Mouse (Mus musculus) lung, postnatal 0 days (tissue): ENCODE measurements around the gene Tmem125. TPM values are rescaled to one million over a fixed set of nuclear protein-coding genes. Genes with fewer than 3 reads are reported as not detected.

Experiments
- ATAC-seq: fragments of 200-750 bp; cut with Nextera tagmentation; 2 replicates; pipeline ENCODE4 v1.8.0; 2017; ENCODE audit warnings: moderate library complexity
- DNase-seq: peaks from one replicate; pipeline ENCODE4 v3.0.0-alpha.2; 2016; ENCODE audit warnings: low spot score
- H3K27ac ChIP-seq: fragments of 300-500 bp; sonication (generic); 2 replicates; pipeline ENCODE4 v1.5.1; 2014; ENCODE audit warnings: antibody characterized with exemption, mild to moderate bottlenecking, low read length, mixed read lengths
- H3K27me3 ChIP-seq: fragments of 300-500 bp; sonication (generic); replicated peaks from 2 replicates; pipeline ENCODE4 v1.6.1; 2014; ENCODE audit warnings: low read length, mixed read lengths; ENCODE audit not compliant: insufficient read depth
- H3K36me3 ChIP-seq: fragments of 300-500 bp; sonication (generic); 2 replicates; pipeline ENCODE4 v1.6.1; 2014; ENCODE audit warnings: low read length, mixed read lengths; ENCODE audit not compliant: insufficient read depth
- H3K4me1 ChIP-seq: fragments of 300-500 bp; sonication (generic); 2 replicates; pipeline ENCODE4 v1.6.1; 2014; ENCODE audit warnings: antibody characterized with exemption, low read depth, low read length, mixed read lengths; ENCODE audit not compliant: insufficient read depth
- H3K4me2 ChIP-seq: fragments of 300-500 bp; sonication (generic); replicated peaks from 2 replicates; pipeline ENCODE4 v1.6.1; 2014; ENCODE audit warnings: low read depth, mild to moderate bottlenecking, low read length, moderate library complexity, mixed read lengths
- H3K4me3 ChIP-seq: fragments of 300-500 bp; sonication (generic); 2 replicates; pipeline ENCODE4 v1.5.1; 2014; ENCODE audit warnings: low read depth, low read length
- H3K9ac ChIP-seq: fragments of 300-500 bp; sonication (generic); replicated peaks from 2 replicates; pipeline ENCODE4 v1.6.1; 2014; ENCODE audit warnings: low read depth, mild to moderate bottlenecking
- H3K9me3 ChIP-seq: fragments of 300-500 bp; sonication (generic); 2 replicates; pipeline ENCODE4 v1.6.1; 2016; ENCODE audit warnings: low read length, mixed read lengths
- CTCF ChIP-seq: IDR thresholded peaks from 2 replicates; pipeline ENCODE4 v1.5.1; 2016; ENCODE audit warnings: antibody characterized with exemption, mild to moderate bottlenecking
- EP300 ChIP-seq: IDR thresholded peaks from 2 replicates; pipeline ENCODE4 v1.6.1; 2016; ENCODE audit warnings: antibody characterized with exemption, mild to moderate bottlenecking, control low read depth
- WGBS: fragments of 180-500 bp; shearing (Covaris S2); extraction: QIAGEN DNeasy Blood & Tissue Kit; methylation state at CpG from one replicate; pipeline ENCODE4 v1.1.7; 2014; 5-methylcytosine and 5-hydroxymethylcytosine counted together
- polyA plus RNA-seq: library from polyadenylated mRNA; unstranded; fragments of >200 nt; fragmentation: Nextera tagmentation; extraction: Ambion mirVana; gene quantifications from 2 replicates; pipeline ENCODE4 v1.2.1, GENCODE M21; 2015

Tmem125 gene
- polyA plus RNA-seq, 1 experiment from 2014 or later: 17.4 TPM

- no peaks in the 10 kb centered on the region for H3K36me3 ChIP-seq
- no peak overlapping the region for H3K4me3 ChIP-seq
- H3K27ac ChIP-seq: no peak overlapping the region
- no peak for ATAC-seq
- H3K27me3 ChIP-seq: no peaks in the 10 kb centered on the region
- H3K4me2 ChIP-seq: no peak overlapping the region
- no peaks in the 10 kb centered on the region for H3K9me3 ChIP-seq
- TF ChIP-seq EP300 (no peak), CTCF (peak; percentile 94)
- no peak overlapping the region for H3K9ac ChIP-seq
- DNase-seq: peak; percentile 70
- H3K4me1 ChIP-seq: no peaks in the 10 kb centered on the region
- WGBS: 4% methylated on average over 6 of the region's 6 CpGs
Measured at GRCm38 (mm10) chr4:118576097-118576496, 32.3 kb upstream of the Tmem125 start.

GRCm38 (mm10) chr4:118571441-118571840 lies 27.6 kb upstream of the Tmem125 start:
- TF ChIP-seq EP300: no peak
- no peak overlapping the region for H3K4me2 ChIP-seq
- H3K4me1 ChIP-seq: no peaks in the 10 kb centered on the region
- H3K9ac ChIP-seq: no peak overlapping the region
- DNase-seq (no peak), ATAC-seq (no peak)
- WGBS: 75% methylated on average over 14 of the region's 15 CpGs
- H3K27ac ChIP-seq: no peak overlapping the region
- no peaks in the 10 kb centered on the region for H3K36me3 ChIP-seq
- no peak overlapping the region for H3K4me3 ChIP-seq
- H3K9me3 ChIP-seq: no peaks in the 10 kb centered on the region
- no peaks in the 10 kb centered on the region for H3K27me3 ChIP-seq

GRCm38 (mm10) chr4:118569320-118569719 lies 25.5 kb upstream of the Tmem125 start:
- H3K27me3 ChIP-seq: no peaks in the 10 kb centered on the region
- no peak overlapping the region for H3K4me2 ChIP-seq
- TF ChIP-seq CTCF (no peak), EP300 (no peak)
- H3K36me3 ChIP-seq: no peaks in the 10 kb centered on the region
- no peak overlapping the region for H3K9ac ChIP-seq
- DNase-seq: no peak
- no peaks in the 10 kb centered on the region for H3K9me3 ChIP-seq
- H3K27ac ChIP-seq: no peak overlapping the region
- no peak overlapping the region for H3K4me3 ChIP-seq
- WGBS: 65% methylated on average over 23 of the region's 23 CpGs
- H3K4me1 ChIP-seq: no peaks in the 10 kb centered on the region
- ATAC-seq: no peak

DNA sequence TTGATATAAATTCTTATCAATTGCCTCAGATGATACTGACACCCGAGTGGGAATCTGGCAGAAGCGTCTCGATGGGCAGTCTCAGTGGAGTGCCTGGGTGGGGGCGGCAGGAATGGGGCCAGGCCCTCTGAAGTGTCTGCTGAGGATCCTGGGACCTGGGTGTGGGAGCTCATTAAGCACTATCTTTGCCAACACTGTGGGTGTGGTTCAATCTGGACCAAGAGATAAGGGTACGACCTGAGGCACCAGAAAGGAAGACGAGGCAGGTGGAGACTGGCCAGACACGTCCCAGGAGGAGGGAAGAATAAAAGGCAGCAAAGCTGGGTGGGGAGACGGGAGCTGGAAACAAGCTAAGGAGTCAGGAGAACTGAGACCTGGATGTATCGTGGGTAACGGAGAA lies 24.9 kb upstream of the Tmem125 start:
- WGBS: 41% methylated on average over 10 of the region's 10 CpGs
- Histone ChIP-seq H3K4me3 (no peak overlapping the region), H3K9me3 (no peaks in the 10 kb centered on the region), H3K36me3 (no peaks in the 10 kb centered on the region), H3K4me2 (no peak overlapping the region), H3K9ac (no peak overlapping the region), H3K27me3 (no peaks in the 10 kb centered on the region), H3K27ac (no peak overlapping the region), H3K4me1 (no peaks in the 10 kb centered on the region)
- DNase-seq: no peak
- no peak for TF ChIP-seq EP300
- TF ChIP-seq CTCF: no peak
- 0 out of 2 replicates have a peak, but pooled peaks have one; percentile 26 for ATAC-seq

- WGBS: 27% methylated on average over 7 of the region's 7 CpGs
- no peaks in the 10 kb centered on the region for H3K27me3 ChIP-seq
- no peak overlapping the region for H3K4me3 ChIP-seq
- no peaks in the 10 kb centered on the region for H3K36me3 ChIP-seq
- no peaks in the 10 kb centered on the region for H3K9me3 ChIP-seq
- DNase-seq: peak; percentile 72
- H3K4me1 ChIP-seq: no peaks in the 10 kb centered on the region
- H3K4me2 ChIP-seq: no peak overlapping the region
- no peak overlapping the region for H3K9ac ChIP-seq
- peak; percentile 48 for ATAC-seq
- H3K27ac ChIP-seq: no peak overlapping the region
- TF ChIP-seq EP300: no peak
- TF ChIP-seq CTCF: peak; percentile 98
Measured at GRCm38 (mm10) chr4:118566161-118566676, 22.4 kb upstream of the Tmem125 start.

- Histone ChIP-seq H3K27me3 (no peaks in the 10 kb centered on the region), H3K4me1 (no peaks in the 10 kb centered on the region), H3K36me3 (no peaks in the 10 kb centered on the region), H3K4me3 (no peak overlapping the region), H3K9ac (no peak overlapping the region), H3K27ac (no peak overlapping the region), H3K4me2 (no peak overlapping the region), H3K9me3 (no peaks in the 10 kb centered on the region)
- DNase-seq (no peak), ATAC-seq (no peak)
- 50% methylated on average over 3 of the region's 3 CpGs for WGBS
- TF ChIP-seq CTCF (no peak), EP300 (no peak)
Measured at GRCm38 (mm10) chr4:118564926-118565279, 21.1 kb upstream of the Tmem125 start.
